Mouse (Mus musculus) lung, adult 18-20 months (tissue): Measurements from ENCODE around the gene Try4.
"Not testable (repeated sequence)": the region's sequence is repeated elsewhere in the genome, so short reads cannot be mapped to it uniquely, and the experiment has no call there.

Source experiments
- DNase-seq, 2 experiments: peaks; one replicate each; pipeline ENCODE4 v3.0.0; 2022; ENCODE audit warnings: mixed read lengths in 2 of 2

The Try4 gene

DNA sequence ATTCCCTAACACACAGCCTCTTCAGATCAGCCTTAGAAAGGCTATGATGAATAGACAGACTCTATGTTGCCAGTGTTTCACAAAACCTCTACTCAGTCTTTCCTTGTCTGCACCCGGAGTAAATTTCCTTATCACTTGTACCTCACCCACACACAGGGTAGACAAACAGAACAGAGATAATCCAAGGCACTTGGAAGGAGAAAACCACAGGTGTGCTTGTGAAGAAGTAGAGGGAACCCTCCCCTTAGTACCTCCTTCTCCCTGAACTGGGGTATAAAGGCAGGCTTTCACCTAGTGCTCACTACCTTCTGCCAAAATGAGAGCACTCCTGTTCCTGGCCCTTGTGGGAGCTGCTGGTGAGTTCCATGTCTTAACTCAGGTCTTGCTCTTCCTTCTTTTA is at the start of gene Try4:
Try4 (plus strand) TSS at position 301 of the 400 bp plus-strand sequence.
- no peak for DNase-seq

DNA sequence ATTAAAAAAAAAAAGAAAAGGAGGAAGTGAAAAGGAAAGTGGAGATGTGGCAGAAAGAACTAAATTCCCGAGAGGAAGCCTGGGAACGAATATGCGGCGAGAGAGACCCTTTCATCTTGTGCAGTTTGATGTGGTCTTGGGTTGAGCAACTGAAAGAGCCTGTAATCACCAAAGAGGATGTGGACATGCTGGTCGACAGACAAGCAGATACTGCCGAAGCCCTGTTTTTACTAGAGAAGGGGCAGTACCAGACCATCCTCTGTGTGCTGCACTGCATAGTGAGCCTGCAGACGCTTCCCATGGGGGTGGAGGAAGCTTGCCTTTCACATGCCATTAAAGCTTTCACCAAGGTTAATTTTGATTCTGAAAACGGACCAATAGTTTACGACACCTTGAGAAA is 48.8 kb upstream of the Try4 start:
- not testable (repeated sequence) for DNase-seq

DNA sequence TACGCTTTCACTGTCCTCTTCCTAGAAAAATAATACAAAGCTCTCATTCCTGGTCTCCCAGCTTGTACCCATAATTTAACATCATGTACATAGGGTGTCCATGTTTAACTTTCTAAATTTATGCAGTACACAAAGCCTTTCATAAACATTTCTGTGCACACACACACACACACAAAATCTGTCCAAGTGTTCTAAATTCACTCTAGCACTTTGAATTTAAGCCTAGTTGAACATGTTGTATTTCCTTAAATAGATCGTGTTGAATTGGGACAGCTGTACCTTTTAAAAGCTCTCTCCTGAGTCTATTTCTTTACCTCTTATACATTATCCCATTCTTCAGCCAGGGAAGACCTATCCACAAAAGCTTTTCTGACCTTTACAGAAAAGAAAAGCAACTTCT is 45.6 kb upstream of the Try4 start:
- no peak for DNase-seq

DNA sequence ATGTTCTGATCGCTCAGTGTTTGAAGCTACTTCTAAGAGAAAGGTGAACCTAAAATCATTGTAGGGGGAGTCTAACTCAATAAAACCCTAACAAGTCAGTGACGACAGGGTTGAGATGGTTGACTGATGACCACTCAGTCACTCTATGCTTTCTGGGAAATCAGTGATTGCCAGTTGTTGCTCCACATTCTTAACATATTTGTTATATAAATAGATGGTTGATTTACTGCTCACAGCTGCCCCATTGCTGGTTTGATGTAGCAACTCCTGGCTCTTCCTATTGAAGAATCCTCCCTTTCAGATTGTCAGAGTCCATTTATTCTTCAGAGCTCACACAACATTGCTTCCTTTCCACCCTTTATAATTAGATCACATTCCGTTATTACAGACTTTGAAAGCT is 44.6 kb upstream of the Try4 start:
- DNase-seq, result no peak

DNA sequence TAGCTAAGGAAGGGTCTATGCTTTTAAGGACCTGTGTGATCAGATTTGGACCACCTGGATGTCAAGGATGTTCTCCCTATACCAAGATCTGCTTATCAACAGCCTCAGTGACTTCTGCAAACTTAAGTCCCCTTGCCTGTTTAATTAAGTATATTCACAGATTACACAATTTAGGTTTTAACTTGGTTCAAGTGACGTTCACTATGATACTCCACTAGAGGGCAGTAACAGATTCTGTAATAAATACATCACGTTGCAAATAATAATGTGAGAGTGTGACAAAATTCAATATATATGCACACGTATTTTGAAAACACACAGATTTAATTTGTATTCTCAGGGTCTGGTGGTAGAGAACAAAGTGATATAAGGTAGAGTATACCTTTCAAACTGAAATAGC is 39.3 kb upstream of the Try4 start:
- no peak for DNase-seq

DNA sequence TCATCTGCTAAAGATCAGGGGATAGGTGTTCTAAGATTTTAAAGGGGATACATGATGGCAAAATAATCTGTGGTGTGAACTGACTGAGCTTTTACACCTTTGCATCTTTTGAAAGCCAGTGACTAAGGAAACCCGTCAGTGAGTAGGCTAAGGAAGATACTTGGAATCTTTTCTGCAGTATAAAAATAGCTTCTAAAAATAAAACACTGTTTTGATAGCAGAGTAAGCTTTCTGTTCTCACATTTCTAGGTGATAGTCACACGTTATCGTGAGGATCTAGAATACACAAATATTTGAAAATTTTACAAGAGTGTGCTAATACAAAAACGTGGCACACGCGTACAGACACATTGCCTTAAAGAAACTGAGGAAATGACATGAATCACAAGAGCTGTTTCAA is 35.9 kb upstream of the Try4 start:
- no peak for DNase-seq

DNA sequence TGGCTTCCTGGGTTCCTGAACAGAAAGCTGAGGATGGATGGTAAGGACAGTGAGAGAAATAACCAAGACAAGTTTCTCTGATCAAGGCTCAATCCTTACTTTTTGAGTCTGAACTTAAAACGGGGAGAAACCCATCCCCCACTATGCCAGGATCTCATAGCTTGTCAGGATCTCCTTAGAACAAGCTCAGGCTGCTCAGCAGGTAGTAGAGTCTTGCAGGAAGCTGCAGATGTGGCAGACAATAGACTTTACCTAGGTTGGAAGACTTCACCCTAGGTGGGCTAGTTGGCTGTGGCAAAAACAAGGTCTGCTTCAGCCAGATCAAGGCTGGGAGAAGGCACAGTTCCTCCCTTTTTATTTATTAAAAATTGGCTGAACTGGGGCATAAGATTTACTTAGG is 3.8 kb upstream of the Try4 start:
- DNase-seq, result no peak

DNA sequence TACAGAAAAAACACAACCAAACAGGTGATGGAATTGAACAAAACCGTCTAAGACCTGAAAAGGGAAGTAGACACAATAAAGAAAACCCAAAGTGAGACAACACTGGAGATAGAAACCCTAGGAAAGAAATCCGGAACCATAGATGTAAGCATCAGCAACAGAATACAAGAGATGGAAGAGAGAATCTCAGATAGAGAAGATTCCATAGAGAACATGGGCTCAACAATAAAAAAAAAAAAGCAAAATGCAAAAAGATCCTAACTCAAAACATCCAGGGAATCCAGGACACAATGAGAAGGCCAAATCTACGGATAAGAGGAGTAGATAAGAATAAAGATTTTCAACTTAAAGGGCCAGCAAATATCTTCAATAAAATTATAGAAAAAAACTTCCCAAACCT is 14.7 kb downstream of the Try4 start, which contains the start of gene Try5:
Try5 (minus strand) TSS at position 101 of the 400 bp plus-strand sequence.
- not testable (repeated sequence) for DNase-seq

DNA sequence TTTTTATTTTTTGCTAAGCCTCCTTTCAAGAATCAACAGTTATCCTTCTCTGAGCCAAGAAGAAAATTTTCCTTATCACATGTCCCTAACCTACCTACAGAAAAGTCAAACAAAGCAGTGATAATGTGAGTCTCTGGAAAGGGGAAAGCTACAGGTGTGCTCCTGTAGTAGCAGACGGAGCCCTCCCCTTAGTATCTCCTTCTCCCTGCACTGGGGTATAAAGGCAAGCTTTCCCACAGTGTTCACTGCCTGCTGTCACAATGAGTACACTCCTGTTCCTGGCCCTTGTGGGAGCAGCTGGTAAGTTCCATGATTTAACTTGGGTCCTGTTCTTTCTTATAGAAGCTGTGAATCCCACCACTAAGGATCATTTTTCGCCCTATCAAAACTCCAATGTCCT is 51.9 kb downstream of the Try4 start, which contains the start of gene Try10:
Try10 (plus strand) TSS at position 174 of the 400 bp plus-strand sequence.
- DNase-seq, result no peak
